Mouse (Mus musculus): ENCODE measurements around the gene Gm28308. TPM values are rescaled to one million over a fixed set of nuclear protein-coding genes. Genes with fewer than 3 reads are reported as not detected.
A peak's percentile ranks its signal among the peaks of the same experiment; 100 is the strongest.

Gene Gm28308
- polyA plus RNA-seq, 1 experiment from 2014 or later: not detected

GRCm38 (mm10) chr6:52241001-52241621 is 28.0 kb upstream of the Gm28308 start:
- no peak for TF ChIP-seq EP300 (IDR thresholded peaks at IDR 0.05)
- TF ChIP-seq CTCF (IDR thresholded peaks at IDR 0.05): no peak
- no peaks in the 10 kb centered on the region; the same call in 1 of the 2 replicates for H3K4me1 ChIP-seq (ENCODE audit: insufficient read depth, low read depth, low read length)
- H3K4me3 ChIP-seq (ENCODE audit: low read depth, low read length): no peak overlapping the region
- H3K27ac ChIP-seq (ENCODE audit: low read length): no peak overlapping the region
- no peak for ATAC-seq
- peaks cover 98% of the 10 kb centered on the region for H3K27me3 ChIP-seq (replicated peaks; ENCODE audit: insufficient read depth, low read length)
- no peak overlapping the region for H3K4me2 ChIP-seq (replicated peaks; ENCODE audit: low read depth, low read length)
- no peak overlapping the region for H3K9ac ChIP-seq (replicated peaks; ENCODE audit: low read depth)
- H3K36me3 ChIP-seq (ENCODE audit: insufficient read depth, low read length): no peaks in the 10 kb centered on the region
- no peaks in the 10 kb centered on the region for H3K9me3 ChIP-seq (ENCODE audit: low read length)
- WGBS: 9% methylated on average over 9 of the region's 9 CpGs
- DNase-seq (ENCODE audit: low spot score): no peak

DNA sequence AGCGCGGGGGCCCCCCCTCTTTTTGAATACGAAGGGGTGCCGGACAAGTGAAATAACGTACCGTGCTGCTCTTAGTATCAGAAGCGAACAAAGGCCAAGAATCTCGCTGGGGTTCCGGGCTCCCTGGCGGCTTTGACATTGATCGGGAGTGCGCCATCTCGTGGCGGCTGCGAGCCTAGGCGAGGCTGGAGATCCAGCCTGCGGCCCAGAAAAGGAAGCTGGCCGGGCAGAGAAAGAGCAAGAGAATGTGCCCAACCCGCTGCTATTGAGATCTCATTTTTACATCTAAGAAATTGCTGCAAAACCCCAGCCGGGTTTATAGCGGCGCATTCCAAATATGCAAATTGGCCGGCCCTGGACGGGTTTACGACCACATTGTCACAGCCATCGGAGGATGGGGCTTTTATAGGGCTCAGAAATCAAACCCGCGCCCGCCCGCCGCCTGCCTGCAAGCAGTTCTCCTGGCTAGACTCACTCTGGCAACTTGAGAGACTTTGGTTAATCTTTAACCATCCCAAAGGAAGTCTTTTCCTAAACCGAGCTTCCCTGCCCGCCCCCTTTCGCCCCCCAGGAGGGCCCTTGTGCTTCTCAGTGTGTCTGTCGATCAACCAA is 27.4 kb upstream of the Gm28308 start, which contains the start of gene Hoxa10:
Gene Hoxa10 (minus strand): TSS at position 466 of the 612 bp plus-strand sequence.
- no peaks in the 10 kb centered on the region for H3K9me3 ChIP-seq (ENCODE audit: low read length)
- H3K9ac ChIP-seq (replicated peaks; ENCODE audit: low read depth): no peak within 1 kb of the TSS
- H3K4me2 ChIP-seq (replicated peaks; ENCODE audit: low read depth, low read length): 0 out of 2 replicates have a peak within 1 kb of the TSS, but pooled peaks have one; percentile 17
- DNase-seq (ENCODE audit: low spot score) (peak; percentile 81), ATAC-seq (peak; percentile 79)
- H3K36me3 ChIP-seq (ENCODE audit: insufficient read depth, low read length): no peaks in the 10 kb centered on the region
- H3K27me3 ChIP-seq (replicated peaks; ENCODE audit: insufficient read depth, low read length): peaks cover 98% of the 10 kb centered on the region
- H3K4me1 ChIP-seq (ENCODE audit: insufficient read depth, low read depth, low read length): no peaks in the 10 kb centered on the region; the same call in 1 of the 2 replicates
- TF ChIP-seq CTCF (IDR thresholded peaks at IDR 0.05): peak; percentile 81
- no peak for TF ChIP-seq EP300 (IDR thresholded peaks at IDR 0.05)
- WGBS: 2% methylated on average over 35 of the region's 35 CpGs
- no peak within 1 kb of the TSS for H3K4me3 ChIP-seq (ENCODE audit: low read depth, low read length)
- H3K27ac ChIP-seq (ENCODE audit: low read length): no peak within 1 kb of the TSS

- 3% methylated on average over 30 of the region's 30 CpGs for WGBS
Measured at GRCm38 (mm10) chr6:52239625-52240388, 26.7 kb upstream of the Gm28308 start.

DNA sequence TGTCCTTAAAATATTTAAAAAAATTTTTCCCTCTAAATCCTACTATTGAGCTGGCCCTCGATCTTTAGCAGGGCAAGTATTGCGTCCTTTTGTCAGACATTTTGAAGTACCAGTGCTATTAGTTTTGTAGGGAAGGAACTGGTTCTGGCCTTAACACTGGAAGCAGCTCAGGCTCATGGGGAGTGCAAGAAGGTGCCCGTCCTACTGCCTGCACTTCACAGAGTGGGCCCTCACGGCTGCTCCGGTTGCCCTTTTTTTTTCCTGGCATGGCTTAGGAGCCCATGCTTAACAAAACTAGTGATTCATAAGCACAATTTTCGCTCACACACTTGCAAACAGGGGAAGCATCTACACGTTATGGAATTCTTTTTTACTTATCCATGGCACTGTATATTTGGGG is 25.8 kb upstream of the Gm28308 start:
- DNase-seq (ENCODE audit: low spot score) (no peak), ATAC-seq (no peak)
- no peak overlapping the region for H3K9ac ChIP-seq (replicated peaks; ENCODE audit: low read depth)
- TF ChIP-seq EP300 (IDR thresholded peaks at IDR 0.05): no peak
- no peak for TF ChIP-seq CTCF (IDR thresholded peaks at IDR 0.05)
- H3K36me3 ChIP-seq (ENCODE audit: insufficient read depth, low read length): no peaks in the 10 kb centered on the region
- 7% methylated on average over 7 of the region's 7 CpGs for WGBS
- no peaks in the 10 kb centered on the region; the same call in 1 of the 2 replicates for H3K4me1 ChIP-seq (ENCODE audit: insufficient read depth, low read depth, low read length)
- H3K4me3 ChIP-seq (ENCODE audit: low read depth, low read length): no peak overlapping the region
- peaks cover 98% of the 10 kb centered on the region for H3K27me3 ChIP-seq (replicated peaks; ENCODE audit: insufficient read depth, low read length)
- no peak overlapping the region for H3K27ac ChIP-seq (ENCODE audit: low read length)
- no peaks in the 10 kb centered on the region for H3K9me3 ChIP-seq (ENCODE audit: low read length)
- H3K4me2 ChIP-seq (replicated peaks; ENCODE audit: low read depth, low read length): no peak overlapping the region

More at GRCm38 (mm10) chr6:52239625-52240388, 26.7 kb upstream of the Gm28308 start:
- H3K4me3 ChIP-seq (ENCODE audit: low read depth, low read length): no peak overlapping the region
- H3K36me3 ChIP-seq (ENCODE audit: insufficient read depth, low read length): no peaks in the 10 kb centered on the region
- H3K4me2 ChIP-seq (replicated peaks; ENCODE audit: low read depth, low read length): 0 out of 2 replicates have a peak overlapping the region, but pooled peaks have one; percentile 17
- H3K27me3 ChIP-seq (replicated peaks; ENCODE audit: insufficient read depth, low read length): peaks cover 98% of the 10 kb centered on the region
- ATAC-seq: no peak
- no peaks in the 10 kb centered on the region for H3K9me3 ChIP-seq (ENCODE audit: low read length)
- H3K4me1 ChIP-seq (ENCODE audit: insufficient read depth, low read depth, low read length): no peaks in the 10 kb centered on the region; the same call in 1 of the 2 replicates
- no peak overlapping the region for H3K9ac ChIP-seq (replicated peaks; ENCODE audit: low read depth)
- no peak for DNase-seq (ENCODE audit: low spot score)
- TF ChIP-seq CTCF (IDR thresholded peaks at IDR 0.05) (no peak), EP300 (IDR thresholded peaks at IDR 0.05) (no peak)
- no peak overlapping the region for H3K27ac ChIP-seq (ENCODE audit: low read length)

DNA sequence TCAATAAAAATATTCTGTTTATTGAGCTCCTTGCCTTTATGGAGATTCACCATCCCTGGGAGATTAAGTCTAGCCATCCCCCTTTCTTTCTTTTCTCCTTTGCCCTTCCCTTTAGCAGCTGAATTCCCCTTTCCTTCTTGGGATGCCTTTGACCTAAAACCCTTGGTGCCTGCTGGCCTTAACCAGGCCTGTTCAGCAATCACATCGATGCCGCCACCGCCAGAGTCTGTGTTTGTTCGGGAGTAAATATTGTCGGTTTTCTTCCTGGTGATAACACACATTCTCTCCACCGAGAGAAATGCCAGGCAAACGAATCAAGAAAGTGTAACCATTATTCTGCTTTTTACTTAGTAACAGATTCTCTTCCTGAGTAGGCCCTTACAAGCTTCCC is 25.0 kb upstream of the Gm28308 start:
- 3% methylated on average over 7 of the region's 7 CpGs for WGBS
- ATAC-seq (no peak), DNase-seq (ENCODE audit: low spot score) (no peak)
- Histone ChIP-seq H3K4me3 (ENCODE audit: low read depth, low read length) (no peak overlapping the region), H3K9me3 (ENCODE audit: low read length) (no peaks in the 10 kb centered on the region), H3K4me1 (ENCODE audit: insufficient read depth, low read depth, low read length) (no peaks in the 10 kb centered on the region; the same call in 1 of the 2 replicates), H3K36me3 (ENCODE audit: insufficient read depth, low read length) (no peaks in the 10 kb centered on the region), H3K9ac (replicated peaks; ENCODE audit: low read depth) (no peak overlapping the region), H3K27me3 (replicated peaks; ENCODE audit: insufficient read depth, low read length) (peaks cover 98% of the 10 kb centered on the region), H3K4me2 (replicated peaks; ENCODE audit: low read depth, low read length) (no peak overlapping the region), H3K27ac (ENCODE audit: low read length) (no peak overlapping the region)
- no peak for TF ChIP-seq EP300 (IDR thresholded peaks at IDR 0.05)
- no peak for TF ChIP-seq CTCF (IDR thresholded peaks at IDR 0.05)

All from lung, postnatal 0 days (tissue).